Mouse (Mus musculus) left cerebral cortex, postnatal 4 days (tissue): ENCODE measurements around the gene Fhad1. TPM values are rescaled to one million over a fixed set of nuclear protein-coding genes. Genes with fewer than 3 reads are reported as not detected.
"Not testable (repeated sequence)": the region's sequence is repeated elsewhere in the genome, so short reads cannot be mapped to it uniquely, and the experiment has no call there.

Source experiments
- DNase-seq: peaks from one replicate; pipeline ENCODE4 v3.0.0-alpha.2; 2022
- intact Hi-C: fragments of 180-260 bp; cut with DNase I; formaldehyde crosslinking; loops from one replicate; pipeline ENCODE4 v1.15.1; 2025
- total RNA-seq, 2 experiments: library from RNA; stranded (reverse); gene quantifications; 2 replicates each; pipeline ENCODE4 v1.2.3; 2021

Fhad1 gene
- total RNA-seq, 2 experiments from 2014 or later = 0.90 to 1.1 TPM

- no peak for DNase-seq
- intact Hi-C loops = no loop called here
Measured at GRCm38 (mm10) chr4:142044452-142044851, 29.6 kb upstream of the Fhad1 start.

- no peak for DNase-seq
- intact Hi-C loops = no loop called here
Measured at GRCm38 (mm10) chr4:142039662-142040353, 24.9 kb upstream of the Fhad1 start.

- intact Hi-C loops = no loop called here
- DNase-seq = no peak
Measured at GRCm38 (mm10) chr4:142037897-142038296, 23.0 kb upstream of the Fhad1 start.

- no peak for DNase-seq
- intact Hi-C loops = no loop called here
Measured at GRCm38 (mm10) chr4:142028533-142028932, 13.7 kb upstream of the Fhad1 start.

- DNase-seq = no peak
- intact Hi-C loops = no loop called here
Measured at GRCm38 (mm10) chr4:142026965-142027364, 12.1 kb upstream of the Fhad1 start.

- intact Hi-C loops = no loop called here
- DNase-seq = no peak
Measured at GRCm38 (mm10) chr4:142024536-142024935, 9.7 kb upstream of the Fhad1 start.

- intact Hi-C loops = no loop called here
Measured at GRCm38 (mm10) chr4:142023166-142023565, 8.3 kb upstream of the Fhad1 start.

GRCm38 (mm10) chr4:142017686-142018085 lies 2.8 kb upstream of the Fhad1 start:
- DNase-seq = no peak
- intact Hi-C loops = no loop called here

More at GRCm38 (mm10) chr4:142023166-142023565, 8.3 kb upstream of the Fhad1 start:
- DNase-seq = no peak

GRCm38 (mm10) chr4:142011236-142011635 lies 3.6 kb downstream of the Fhad1 start:
- DNase-seq = no peak
- intact Hi-C loops = no loop called here

GRCm38 (mm10) chr4:142010441-142010840 lies 4.4 kb downstream of the Fhad1 start:
- intact Hi-C loops = no loop called here

GRCm38 (mm10) chr4:142008206-142008605 lies 6.7 kb downstream of the Fhad1 start:
- intact Hi-C loops = loop anchor here (5.0 kb wide), 1 partner anchor 89 kb away; no protein-coding TSS in a partner anchor
- no peak for DNase-seq

More at GRCm38 (mm10) chr4:142010441-142010840, 4.4 kb downstream of the Fhad1 start:
- no peak for DNase-seq

- intact Hi-C loops = no loop called here
- DNase-seq = no peak
Measured at GRCm38 (mm10) chr4:142000581-142000980, 14.3 kb downstream of the Fhad1 start.

- intact Hi-C loops = no loop called here
- no peak for DNase-seq
Measured at GRCm38 (mm10) chr4:141999494-142000074, 15.3 kb downstream of the Fhad1 start.

- no peak for DNase-seq
- intact Hi-C loops = no loop called here
Measured at GRCm38 (mm10) chr4:141998282-141998821, 16.5 kb downstream of the Fhad1 start.

- intact Hi-C loops = no loop called here
Measured at GRCm38 (mm10) chr4:141996880-141997279, 18.0 kb downstream of the Fhad1 start.

GRCm38 (mm10) chr4:141996086-141996485 lies 18.8 kb downstream of the Fhad1 start:
- intact Hi-C loops = no loop called here
- DNase-seq = peak; percentile 83

More at GRCm38 (mm10) chr4:141996880-141997279, 18.0 kb downstream of the Fhad1 start:
- no peak for DNase-seq

- DNase-seq, intact Hi-C loops: not testable (repeated sequence)
Measured at GRCm38 (mm10) chr4:141994062-141994471, 20.8 kb downstream of the Fhad1 start.

GRCm38 (mm10) chr4:141993347-141994061 lies 21.4 kb downstream of the Fhad1 start:
- DNase-seq = no peak
- intact Hi-C loops = no loop called here

GRCm38 (mm10) chr4:141992530-141993204 lies 22.2 kb downstream of the Fhad1 start:
- DNase-seq = no peak
- intact Hi-C loops = no loop called here

GRCm38 (mm10) chr4:141988178-141988577 lies 26.7 kb downstream of the Fhad1 start:
- DNase-seq = no peak
- intact Hi-C loops = no loop called here

GRCm38 (mm10) chr4:141983689-141984088 lies 31.2 kb downstream of the Fhad1 start:
- intact Hi-C loops = no loop called here
- peak; percentile 48 for DNase-seq
